Mouse (Mus musculus) kidney, adult 2 months (tissue): ENCODE measurements around the gene Anapc7.

ENCODE experiments used
- CTCF ChIP-seq: fragments of 200-500 bp; conservative IDR thresholded peaks from 2 replicates; pipeline ENCODE4 v1.5.1; 2011; ENCODE audit warnings: low read depth, mild to moderate bottlenecking, control low read depth, low read length, moderate library complexity, mixed read lengths; ENCODE audit not compliant: insufficient read depth, insufficient read length
- POLR2A ChIP-seq: fragments of 200-500 bp; IDR thresholded peaks from one replicate; pipeline ENCODE4 v1.6.1; 2011; ENCODE audit warnings: low read depth, low read length, control low read depth

DNA sequence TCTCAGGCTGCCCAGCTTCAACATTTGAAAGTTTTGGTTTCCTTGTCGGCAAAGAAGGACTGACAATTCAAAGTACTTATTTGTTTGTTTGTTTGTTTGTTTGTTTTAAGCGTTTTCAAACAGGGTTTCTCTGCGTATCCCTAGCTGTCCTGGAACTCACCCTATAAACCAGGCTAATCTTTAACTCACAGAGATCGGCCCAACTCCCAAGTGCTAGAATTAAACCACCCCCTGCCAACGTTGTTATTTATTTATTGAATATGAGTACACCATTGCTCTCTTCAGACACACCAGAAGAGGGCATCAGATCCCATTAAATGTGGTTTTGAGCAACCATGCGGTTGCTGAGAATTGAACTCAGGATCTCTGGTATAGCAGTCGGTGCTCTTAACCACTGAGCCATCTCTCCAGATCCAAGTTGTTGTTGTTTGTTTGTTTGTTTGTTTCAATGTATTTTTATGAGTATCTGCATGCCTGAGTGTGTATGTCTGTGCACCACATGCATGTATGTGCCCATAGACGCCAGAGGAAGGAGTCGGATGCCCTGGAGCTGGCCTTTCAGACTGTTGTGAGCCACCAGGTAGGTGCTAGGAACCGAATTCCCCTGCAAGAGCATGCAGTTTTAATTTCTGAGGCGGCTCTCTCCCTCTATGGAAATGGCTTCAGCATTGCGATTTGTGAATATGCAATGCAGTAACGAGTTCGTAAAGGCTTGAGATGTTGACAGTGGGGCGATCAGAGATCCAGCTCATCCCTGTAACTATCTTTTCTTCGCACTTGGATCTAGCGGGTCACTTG is at the start of gene Anapc7:
- no peak for TF ChIP-seq CTCF
- no peak for TF ChIP-seq POLR2A
